Mouse (Mus musculus): Measurements from ENCODE around the gene Sbno1.
"Not testable (repeated sequence)": the region's sequence is repeated elsewhere in the genome, so short reads cannot be mapped to it uniquely, and the experiment has no call there.

Gene Sbno1

GRCm38 (mm10) chr5:124341753-124342339 is 84.0 kb downstream of the Sbno1 start:
- DNase-seq (ENCODE audit: low read depth in 2 of 2, low spot score in 2 of 2) = not testable (repeated sequence)

- no peak for DNase-seq (ENCODE audit: low read depth in 2 of 2, low spot score in 2 of 2)
Measured at GRCm38 (mm10) chr5:124338791-124339190, 87.0 kb downstream of the Sbno1 start.

GRCm38 (mm10) chr5:124337909-124338308 is 87.9 kb downstream of the Sbno1 start:
- no peak for DNase-seq (ENCODE audit: low read depth in 2 of 2, low spot score in 2 of 2)

- no peak for DNase-seq (ENCODE audit: low read depth in 2 of 2, low spot score in 2 of 2)
Measured at GRCm38 (mm10) chr5:124337103-124337502, 88.7 kb downstream of the Sbno1 start.

GRCm38 (mm10) chr5:124334392-124334791 is 91.4 kb downstream of the Sbno1 start:
- DNase-seq (ENCODE audit: low read depth in 2 of 2, low spot score in 2 of 2) = no peak

GRCm38 (mm10) chr5:124330086-124330485 is 95.7 kb downstream of the Sbno1 start:
- no peak for DNase-seq (ENCODE audit: low read depth in 2 of 2, low spot score in 2 of 2)

GRCm38 (mm10) chr5:124327510-124328364 is 98.1 kb downstream of the Sbno1 start, which contains the start of the genes Mphosph9 and 2810006K23Rik:
Mphosph9 (minus strand) TSS chr5:124327972.
2810006K23Rik (plus strand) TSS chr5:124328089.
- peak; percentile 98 to 99 for DNase-seq (ENCODE audit: low read depth in 2 of 2, low spot score in 2 of 2)

GRCm38 (mm10) chr5:124326829-124327228 is 99.0 kb downstream of the Sbno1 start:
- peak in 1 of 2 experiments; percentile 11 for DNase-seq (ENCODE audit: low read depth in 2 of 2, low spot score in 2 of 2)
